Mouse (Mus musculus): ENCODE results near the gene Lrrtm3. TPM values are rescaled to one million over a fixed set of nuclear protein-coding genes. Genes with fewer than 3 reads are reported as not detected.

Lrrtm3 gene
- total RNA-seq (2015), result not detected in 2 replicates
- not detected in 2 replicates for total RNA-seq (2017)

DNA sequence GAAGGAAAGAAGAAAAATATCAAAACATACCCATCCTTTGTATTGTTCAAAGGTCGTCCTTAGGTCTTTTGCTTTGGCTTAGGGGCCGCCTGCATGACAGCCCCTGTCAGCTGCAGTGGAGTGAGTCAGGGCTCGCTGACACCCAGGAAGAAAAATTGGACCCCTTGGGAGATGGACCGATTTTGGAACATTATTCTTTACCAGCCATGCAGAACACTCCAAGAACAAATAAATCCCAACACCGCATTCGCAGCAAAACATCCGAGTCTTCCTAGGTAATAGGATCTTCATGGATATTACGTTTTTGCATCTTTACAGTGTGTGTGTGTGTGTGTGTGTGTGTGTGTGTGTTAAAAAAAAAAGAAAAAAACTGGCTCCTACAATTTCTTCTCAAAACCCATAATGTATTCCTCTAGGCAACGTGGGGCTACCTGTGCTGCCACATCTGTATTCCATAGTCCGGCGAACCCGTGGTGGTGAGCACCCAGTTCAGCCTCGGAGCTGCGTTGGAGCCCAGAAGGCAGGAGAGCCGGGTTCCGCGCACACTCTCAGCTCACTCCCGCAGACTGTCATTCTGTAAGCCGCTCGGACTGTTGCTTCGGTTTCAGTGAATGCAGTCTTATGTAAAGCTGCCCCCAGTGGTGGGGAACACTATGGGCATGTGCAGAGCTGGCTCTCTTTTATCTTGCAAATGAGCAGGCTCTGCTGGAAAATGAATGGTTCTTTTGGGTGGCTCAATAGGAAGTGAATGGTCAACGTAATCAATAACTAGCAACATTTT is at the start of gene Lrrtm3:
Gene Lrrtm3, minus strand, starts transcription at position 598 of the 781 bp plus-strand sequence.
- no peak for ATAC-seq (ENCODE audit: poor library complexity, severe bottlenecking)

DNA sequence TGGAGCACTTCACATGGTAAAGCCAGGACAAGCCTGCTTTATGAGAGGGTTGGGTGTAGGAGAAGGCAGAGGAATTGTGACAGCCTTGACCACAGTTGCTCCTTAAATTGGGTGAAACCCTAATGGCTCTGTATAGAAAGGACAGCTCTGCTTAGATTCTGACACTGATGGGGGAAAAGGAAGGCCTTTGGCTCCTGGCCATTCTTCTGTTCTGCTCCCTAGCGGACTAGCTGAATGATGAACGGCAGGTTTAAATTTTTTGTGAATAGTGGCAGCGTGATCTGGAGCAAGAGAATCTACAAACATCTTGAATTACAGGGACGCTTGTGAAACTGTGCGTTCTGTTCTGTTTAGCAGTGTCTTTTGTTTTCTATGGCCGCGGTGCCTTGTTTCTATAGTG is 45.4 kb upstream of the Lrrtm3 start:
- no peak for ATAC-seq (ENCODE audit: poor library complexity, severe bottlenecking)

DNA sequence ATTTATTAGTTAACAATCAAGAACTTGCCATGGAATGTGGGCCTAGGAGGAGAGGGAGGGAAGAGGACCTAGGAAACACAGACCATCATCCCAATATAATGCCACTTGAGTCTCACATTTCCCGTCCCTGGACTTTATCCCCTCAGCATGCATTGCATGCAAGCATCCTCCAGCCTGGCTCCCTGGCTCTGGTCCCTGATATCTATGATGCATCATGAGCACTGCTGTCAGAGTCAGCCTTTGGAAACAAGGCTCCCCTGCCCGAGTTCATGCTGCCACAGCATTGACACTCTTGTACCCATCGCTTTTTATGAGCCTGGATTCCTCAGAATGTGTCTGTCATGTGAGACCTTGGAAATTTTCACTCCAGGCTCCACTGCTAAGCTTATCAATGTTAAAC is 43.4 kb upstream of the Lrrtm3 start:
- ATAC-seq (ENCODE audit: poor library complexity, severe bottlenecking), result no peak

DNA sequence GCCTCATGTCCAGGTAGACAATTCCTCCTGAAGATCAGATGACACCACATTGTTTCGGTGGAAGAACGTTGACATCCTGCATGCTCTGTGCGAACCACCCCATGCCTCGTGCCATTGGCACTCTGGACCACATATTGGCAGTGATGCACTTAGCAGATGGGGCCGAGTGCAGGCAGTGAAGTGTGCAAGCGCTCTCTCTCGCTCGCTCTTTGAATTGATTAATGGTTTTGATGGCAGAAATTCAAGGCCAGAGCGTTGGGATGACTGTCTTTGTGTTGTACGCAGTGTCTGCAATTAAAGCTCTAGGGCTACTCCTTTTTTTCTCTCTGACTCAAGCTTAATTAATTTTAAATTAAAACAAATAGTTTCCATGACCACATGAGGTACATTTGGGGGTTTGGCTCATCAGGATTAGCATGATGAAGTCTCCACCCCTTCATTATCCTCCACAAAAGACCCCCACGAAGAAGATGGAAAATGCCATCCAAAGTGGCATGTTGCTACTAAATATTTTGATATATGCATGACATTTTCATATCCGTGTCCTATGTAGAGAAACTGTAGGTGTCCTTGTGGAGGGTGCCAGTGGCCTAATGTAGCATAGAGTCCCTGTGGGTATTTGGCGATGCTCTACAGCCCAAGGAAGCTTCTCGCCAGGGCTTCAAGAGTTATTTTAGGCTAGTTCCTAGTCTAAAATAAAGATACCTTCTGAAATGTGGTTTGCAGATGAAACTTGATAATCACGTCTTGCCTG is 40.5 kb upstream of the Lrrtm3 start:
- ATAC-seq (ENCODE audit: poor library complexity, severe bottlenecking), result no peak

DNA sequence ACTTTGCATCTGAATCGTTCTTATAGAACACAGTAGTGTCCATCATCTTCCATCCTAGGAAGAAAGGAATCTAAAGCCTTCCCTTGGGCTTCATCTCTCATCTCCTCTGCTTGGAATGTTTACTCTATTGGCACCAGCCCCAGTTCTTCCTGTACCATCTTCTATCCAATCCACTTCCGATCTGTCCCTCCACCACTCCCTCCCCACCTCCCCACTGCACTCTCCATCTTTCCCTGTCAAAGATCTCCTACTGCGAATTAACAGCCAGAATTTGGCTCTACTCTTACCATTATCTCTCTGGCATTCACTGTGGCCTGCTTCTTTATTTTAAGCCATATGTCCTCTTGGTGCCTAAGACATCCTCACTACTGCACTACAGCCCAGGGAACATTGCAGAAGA is 28.8 kb upstream of the Lrrtm3 start:
- no peak for ATAC-seq (ENCODE audit: poor library complexity, severe bottlenecking)

DNA sequence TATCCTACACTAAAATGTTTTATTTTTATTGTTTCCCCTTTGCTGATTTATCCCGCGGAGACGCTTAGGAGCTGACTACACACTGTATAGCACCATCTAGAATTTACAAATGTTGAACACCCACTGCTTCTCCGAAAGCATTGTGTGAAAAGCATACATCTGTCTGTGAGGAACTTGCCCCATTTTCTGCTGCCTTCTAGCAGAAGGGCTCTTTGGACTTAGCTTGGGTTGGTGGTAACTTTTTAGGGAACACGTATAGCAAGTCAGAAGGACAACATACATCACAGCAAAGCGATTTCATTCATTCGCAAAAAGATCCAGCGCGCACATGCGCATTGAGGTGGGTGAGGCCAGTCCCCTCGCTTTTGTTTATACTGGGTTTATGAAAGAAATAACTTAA is 25.2 kb upstream of the Lrrtm3 start:
- ATAC-seq (ENCODE audit: poor library complexity, severe bottlenecking), result no peak

DNA sequence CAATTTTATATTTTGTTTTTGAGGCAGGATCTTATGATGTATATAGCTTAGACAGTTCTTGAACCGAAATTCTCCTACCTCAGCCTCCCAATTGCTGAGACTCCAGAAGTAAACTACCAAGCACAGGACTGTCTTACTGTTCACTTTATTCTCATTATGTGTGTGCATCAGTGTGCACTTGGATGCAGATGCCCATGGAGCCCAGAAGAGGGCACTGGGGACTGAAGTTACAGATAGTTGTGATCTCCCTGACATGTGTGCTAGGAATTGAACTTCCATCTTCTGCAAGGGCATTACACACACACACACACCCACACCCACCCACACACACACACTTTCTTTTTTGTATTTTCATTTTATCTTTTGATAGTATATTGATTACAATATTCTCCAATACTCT is 6.5 kb upstream of the Lrrtm3 start:
- no peak for ATAC-seq (ENCODE audit: poor library complexity, severe bottlenecking)

DNA sequence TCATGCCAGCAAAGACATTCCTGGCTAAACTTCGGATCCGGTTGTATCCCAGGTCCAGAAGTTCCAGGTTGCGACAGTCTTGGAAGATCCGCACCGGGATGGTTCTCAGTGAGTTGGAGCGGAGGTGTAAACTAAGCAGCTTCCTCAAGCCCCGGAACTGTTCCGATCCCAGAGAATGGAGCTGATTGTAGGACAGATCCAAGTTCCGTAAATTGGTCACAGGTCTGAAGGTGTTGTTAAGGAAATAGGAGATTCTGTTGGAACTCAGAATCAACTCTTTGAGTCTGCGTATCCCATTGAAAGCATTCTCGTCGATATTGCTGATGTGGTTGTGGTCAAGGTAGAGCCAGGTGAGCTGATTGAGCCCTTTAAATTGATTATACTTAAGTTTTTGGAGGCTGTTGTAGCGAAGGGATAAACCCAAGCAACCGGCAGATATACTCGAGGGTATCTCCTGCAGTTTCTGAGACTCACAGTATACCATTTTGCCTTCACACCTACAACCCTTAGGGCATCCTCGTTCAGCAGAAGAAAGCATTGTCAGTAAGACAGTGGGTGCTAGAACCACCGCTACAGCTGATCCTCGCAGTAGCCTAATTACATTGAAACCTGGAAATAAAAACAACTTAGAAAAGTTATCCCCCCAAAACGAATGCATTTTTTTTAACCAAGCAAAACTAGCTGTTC is 1.2 kb downstream of the Lrrtm3 start:
- ATAC-seq (ENCODE audit: poor library complexity, severe bottlenecking), result no peak

DNA sequence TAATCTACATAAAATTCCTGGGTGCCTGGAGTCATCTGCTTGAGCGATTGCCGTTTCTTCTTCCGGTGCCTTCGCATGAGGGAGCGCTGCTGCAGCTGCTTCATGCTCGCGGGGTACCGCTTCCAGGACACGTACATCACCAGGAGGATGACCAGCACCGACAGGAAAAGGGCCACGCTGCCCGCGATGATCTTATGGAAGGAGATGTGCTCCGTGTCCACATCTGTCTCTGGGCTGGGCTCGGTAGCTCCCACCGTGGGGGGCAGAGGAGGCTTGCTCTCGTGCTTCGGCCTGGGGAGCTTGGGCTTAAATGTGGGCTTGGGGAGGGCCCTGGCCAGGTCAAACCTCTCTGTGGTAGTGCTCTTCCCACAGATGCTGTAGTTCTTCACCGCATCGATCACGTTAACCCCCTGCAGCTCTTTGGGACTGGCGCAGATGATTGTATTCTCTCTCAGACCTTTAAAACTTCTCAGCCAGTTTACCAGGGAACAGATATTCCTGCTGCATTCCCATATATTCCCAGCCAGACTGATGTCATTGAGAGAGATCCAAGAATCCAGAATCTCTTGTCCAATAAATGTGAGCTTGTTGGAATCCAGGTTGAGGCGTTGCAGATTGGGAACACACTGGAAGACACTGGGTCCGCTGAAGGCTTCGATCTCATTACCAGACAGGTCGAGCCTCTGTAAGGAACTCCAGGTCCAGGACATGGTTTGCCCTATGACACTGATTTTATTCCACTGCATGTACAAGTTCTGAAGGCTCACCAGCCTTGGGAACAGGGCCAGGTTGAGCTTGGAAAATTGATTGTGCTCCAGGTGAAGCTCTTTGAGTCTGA is 1.9 kb downstream of the Lrrtm3 start:
- ATAC-seq (ENCODE audit: poor library complexity, severe bottlenecking), result no peak

DNA sequence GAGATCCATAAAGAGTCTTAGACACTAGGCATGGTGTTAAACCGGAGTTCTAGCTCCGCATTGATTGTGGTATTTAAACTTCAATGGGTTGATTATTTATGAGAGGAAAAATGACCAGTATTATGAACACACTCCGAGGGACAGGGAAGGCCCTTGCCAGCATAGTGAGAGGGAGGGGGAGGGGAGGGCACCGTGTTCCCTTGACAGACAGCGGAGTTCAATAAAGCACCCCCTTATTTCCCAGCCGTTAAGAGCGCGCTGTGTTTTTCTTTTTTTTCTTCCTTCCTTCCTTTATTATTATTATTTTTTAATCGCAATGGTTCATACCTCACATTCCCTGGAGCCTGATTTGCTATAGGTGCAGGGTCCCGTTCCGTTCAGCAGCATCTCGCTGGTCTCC is 2.6 kb downstream of the Lrrtm3 start:
- ATAC-seq (ENCODE audit: poor library complexity, severe bottlenecking), result no peak

DNA sequence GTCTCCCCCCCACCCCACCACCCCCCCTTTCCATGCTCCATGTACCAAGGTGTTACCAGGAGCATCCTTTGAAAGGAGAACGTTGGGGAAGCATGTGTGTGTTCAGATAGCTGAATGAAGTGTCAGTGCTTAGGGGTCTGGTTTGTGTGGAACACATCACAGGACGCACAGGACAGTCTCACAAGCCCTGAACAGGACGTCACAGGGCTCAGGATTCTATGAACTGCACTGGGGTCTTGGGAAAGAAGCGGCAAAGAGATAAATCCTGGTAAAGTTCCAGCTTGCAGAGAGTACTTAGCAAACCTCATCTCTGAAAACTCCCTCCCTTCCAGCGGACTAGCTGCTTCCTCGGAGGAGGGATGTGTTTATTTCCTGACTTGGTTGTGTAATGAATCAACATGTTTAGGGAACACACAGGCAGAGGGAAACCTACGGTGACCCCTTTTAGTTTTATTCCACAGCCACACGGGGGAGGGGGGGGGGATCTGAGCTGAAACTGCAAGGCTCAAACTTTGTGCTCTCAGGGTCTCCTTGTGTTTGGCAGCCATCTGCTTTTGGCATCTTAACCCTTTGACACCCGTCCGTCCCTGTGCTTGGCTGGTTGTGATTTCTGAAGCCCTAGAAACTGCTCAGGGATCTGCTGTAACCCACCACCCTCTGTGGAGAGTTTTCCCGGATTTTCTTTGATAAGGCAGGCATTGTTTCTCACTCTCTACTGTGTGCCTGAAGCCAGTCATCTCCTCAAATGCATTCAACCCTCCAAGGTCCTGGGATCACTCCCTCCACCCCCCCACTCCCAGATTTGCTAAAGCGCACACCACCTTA is 3.3 kb downstream of the Lrrtm3 start:
- ATAC-seq (ENCODE audit: poor library complexity, severe bottlenecking), result no peak

DNA sequence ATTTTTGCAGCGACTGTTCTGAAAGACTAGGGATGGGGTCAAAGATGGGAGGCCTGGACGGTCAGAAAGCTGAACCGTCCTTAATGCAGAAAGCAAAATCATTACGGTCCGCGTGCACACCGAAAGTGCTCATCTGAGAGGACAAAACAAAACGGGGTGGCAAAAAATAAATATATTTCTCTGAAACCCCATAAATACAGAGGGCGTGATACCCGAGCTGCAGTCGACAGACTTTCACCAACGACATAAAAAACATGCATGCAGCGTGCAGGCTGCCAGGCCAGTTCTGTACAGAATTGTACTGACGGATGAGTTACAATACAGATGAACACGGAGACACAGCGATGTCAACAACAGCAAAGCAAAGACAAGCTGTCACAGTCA is 3.9 kb downstream of the Lrrtm3 start:
- ATAC-seq (ENCODE audit: poor library complexity, severe bottlenecking), result no peak

DNA sequence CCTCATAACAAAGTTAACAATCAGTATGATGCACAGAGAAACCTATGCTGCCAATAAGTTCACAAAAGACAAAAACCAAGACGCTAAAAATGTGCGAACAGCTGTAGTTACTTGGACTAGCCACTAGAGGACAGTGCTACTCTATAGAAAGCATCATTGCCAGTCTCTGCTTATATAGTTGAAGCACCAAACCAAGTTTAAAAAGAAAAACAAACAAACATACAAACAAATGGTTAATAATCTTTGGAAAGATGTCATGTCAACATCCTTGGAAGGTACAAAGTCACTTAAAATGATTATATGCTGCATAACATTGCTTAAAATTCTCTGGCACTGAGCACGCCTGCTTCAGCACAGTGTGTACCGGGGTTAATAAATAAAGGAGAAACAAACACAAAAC is 5.6 kb downstream of the Lrrtm3 start:
- 0 out of 2 replicates have a peak, but pooled peaks have one; percentile 52 for ATAC-seq (ENCODE audit: poor library complexity, severe bottlenecking)

DNA sequence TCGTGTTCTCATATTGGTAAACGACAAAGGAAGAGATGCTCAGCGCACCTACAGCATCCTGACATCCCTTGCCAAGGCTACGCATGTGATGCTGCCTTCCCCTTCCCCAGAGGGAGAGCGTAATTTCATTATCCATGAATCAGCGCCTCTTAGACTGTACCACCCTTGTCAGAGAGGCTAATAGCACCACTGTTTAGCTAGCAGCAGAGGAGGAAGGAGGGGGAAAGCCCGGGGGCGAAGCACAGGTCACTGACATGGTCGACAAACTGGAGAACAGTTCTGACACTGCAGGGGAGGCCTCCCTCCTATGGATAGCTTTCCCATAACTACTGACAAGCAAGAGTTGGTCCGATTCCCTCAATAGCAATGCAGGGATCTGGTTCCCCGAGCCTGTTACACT is 6.3 kb downstream of the Lrrtm3 start:
- ATAC-seq (ENCODE audit: poor library complexity, severe bottlenecking), result no peak

DNA sequence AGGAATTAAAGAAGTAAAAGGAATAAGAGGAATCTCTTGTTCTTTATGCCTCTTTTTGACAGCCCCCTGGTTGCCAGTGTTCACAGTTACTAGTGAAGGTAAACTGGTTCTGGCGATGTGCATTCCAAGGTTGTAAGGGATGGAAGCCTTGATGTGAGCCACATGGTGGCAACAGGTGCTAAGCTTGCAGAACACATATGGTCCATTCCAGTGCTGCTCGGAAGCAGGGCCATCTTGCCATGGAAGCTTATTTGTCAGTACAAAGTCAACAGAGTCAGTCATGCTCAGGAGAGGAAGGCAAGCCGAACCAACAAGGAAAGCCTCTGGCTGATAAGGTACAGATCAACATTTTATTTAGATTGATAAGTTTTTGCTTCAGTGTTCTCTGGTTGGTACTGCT is 7.7 kb downstream of the Lrrtm3 start:
- no peak for ATAC-seq (ENCODE audit: poor library complexity, severe bottlenecking)

DNA sequence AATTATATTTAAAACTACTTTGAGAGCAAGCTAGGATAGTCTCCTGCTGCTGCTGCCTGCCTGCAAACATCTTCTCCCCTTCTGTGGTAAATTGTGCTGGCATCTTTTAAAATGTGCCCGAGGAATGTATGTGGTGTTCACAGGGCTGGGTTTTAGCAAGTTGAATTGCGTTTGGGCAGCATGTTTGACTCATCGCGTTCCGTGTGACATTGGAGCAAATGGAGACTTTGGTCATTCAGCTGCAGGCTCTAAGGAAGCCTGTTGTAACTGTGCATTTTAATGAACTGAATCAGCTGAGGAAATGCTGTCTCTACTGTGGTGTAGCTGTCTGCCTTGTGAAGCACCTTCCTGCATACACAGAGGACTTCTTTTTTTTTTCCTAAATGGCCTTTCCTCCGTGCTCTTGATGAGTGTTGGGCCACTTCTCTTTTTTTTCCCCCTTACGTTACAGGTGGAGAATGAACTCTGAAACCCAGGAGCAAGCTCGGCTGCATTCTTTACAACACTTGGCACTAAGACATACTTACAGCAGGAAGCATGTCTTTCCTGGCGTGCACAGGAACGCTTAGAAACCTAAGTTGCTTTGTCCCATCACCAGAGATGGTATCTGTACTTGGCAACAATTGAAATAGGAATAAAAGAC is 13.5 kb downstream of the Lrrtm3 start:
- ATAC-seq (ENCODE audit: poor library complexity, severe bottlenecking), result no peak

DNA sequence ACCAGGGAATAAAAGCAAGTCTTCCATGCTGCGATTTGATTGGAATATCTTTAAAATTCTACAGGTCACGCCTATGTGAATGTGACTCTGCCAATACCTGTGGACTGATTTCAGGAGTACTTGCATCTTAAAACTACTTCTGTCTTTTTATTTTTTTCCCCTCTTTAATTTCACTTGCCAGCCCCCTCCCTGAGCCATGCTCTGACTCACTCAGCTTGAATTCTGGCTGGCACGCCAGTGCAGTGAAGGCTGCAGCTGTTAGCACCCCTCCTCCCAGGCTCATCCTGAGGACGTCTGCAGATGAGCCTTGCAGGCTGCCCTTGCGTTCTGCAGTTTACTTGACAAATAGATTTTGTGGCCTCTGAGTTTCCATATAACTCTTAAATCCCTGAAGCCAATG is 14.1 kb downstream of the Lrrtm3 start:
- ATAC-seq (ENCODE audit: poor library complexity, severe bottlenecking), result no peak

DNA sequence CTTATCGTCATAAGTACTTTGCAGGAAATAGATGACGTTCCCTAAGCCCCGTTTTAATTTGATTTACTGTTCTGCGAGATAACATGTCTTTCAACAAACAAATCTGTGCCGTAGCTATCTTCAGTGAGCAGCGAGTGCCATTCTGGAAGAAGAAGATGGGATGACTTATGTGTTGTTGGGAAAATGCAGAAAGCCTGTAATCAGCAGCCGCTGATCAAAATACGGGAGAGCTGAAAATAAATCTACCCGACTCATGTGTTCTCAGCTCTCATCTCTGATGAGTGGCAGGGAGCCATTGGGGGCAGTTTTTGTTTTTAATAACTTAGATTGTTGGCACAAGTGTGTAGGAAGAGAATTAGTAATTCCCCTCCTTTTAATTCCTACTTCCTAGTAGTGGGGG is 26.4 kb downstream of the Lrrtm3 start:
- no peak for ATAC-seq (ENCODE audit: poor library complexity, severe bottlenecking)

DNA sequence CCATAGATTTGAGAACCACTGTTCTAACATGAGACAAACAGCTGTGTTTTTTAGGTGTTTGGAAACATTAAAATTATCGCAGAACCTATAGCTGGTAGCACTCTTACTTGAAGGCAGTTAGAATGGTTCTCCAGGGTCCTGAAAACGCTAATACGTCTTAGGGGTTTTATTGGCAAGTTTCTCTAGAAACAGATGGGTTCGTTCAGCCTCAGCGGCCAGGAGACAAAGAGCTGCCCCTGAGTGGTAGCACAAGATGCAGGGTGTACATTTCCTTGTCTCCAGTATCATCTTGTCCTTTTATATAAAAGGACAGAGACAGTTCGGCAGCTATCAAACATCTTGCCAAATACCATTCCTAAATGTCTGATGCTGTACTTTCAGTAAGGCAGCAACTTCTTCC is 40.1 kb downstream of the Lrrtm3 start:
- ATAC-seq (ENCODE audit: poor library complexity, severe bottlenecking), result no peak

DNA sequence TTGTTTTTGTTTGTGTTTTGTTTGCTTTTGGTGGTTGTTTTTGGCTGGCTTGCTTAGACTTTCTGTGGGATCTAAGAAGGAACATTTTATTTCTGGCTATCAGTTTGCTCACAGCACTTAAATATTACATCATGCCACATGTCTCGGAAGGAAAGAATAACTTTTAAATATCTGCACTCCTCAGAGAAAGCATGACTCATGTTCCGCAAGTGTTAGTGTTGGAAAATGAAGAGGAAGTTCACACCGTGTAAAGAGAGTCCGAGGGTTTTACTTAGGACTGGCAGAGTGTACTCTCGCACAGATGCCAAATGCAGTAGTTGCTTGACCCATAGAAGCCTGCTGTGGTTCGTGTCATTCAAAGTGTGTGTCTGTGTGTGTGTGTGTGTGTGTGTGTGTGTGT is 40.9 kb downstream of the Lrrtm3 start:
- no peak for ATAC-seq (ENCODE audit: poor library complexity, severe bottlenecking)

Measured in megakaryocyte, adult 5-6 weeks (primary cell).